Mouse (Mus musculus) testis, adult 2 months (tissue): ENCODE results near the gene Foxn3.

Source experiments
- CTCF ChIP-seq: fragments of 200-500 bp; IDR thresholded peaks from 2 replicates; pipeline ENCODE4 v1.5.1; 2012; ENCODE audit warnings: low read depth, mild to moderate bottlenecking, inconsistent platforms, low read length, moderate library complexity; ENCODE audit not compliant: control insufficient read depth, insufficient read depth, insufficient replicate concordance
- POLR2A ChIP-seq: fragments of 200-500 bp; IDR thresholded peaks from 2 replicates; pipeline ENCODE4 v1.6.1; 2012; ENCODE audit warnings: low read depth, mild to moderate bottlenecking, inconsistent platforms, low read length, moderate library complexity; ENCODE audit not compliant: control insufficient read depth

DNA sequence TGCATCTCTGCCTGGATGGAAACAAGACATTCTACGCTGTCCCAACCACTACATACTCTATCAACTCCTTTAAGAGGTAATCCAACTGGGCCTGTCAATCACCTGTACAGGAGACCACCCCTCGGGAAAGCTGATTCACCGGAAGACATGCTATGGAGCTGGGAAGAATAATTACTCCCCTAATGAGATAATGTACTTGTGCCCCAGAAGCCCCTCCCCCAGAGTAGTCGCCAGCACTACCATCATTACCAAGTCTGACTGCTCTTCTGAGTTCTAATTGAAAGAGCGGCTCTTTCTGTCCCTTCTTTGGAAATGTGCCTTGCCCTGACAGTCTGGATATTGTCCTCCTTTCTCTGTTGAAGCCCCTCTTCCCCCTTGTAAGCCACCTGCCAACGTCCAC is 183.3 kb downstream of the Foxn3 start:
- no peak for TF ChIP-seq CTCF
- no peak for TF ChIP-seq POLR2A
